ENCODE assay signal across 7 mouse cellular contexts in the genomic region with DNA sequence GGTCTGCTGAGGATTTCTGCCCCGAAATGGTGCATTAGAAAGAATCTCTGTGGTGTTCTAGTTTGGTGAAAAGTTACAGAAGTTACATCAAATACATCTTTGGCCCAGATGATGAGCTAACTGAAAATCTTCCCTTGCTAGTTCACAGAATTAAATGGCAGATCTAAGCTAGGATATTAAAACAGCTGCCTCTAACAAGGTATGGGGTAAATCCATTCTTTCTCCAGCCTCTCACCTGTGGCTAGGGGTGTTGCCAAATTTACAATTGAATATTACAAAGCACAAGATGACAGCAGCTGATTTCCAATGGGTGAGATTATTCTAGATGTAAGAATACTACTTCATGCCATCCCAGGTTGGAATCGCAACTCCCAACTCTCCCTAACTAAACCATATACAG. TPM values are rescaled to one million over a fixed set of nuclear protein-coding genes. Genes with fewer than 3 reads are reported as not detected.
DNase-seq lines count a peak whose midpoint lies in the region; ATAC-seq and TF ChIP-seq lines count a peak whose summit lies in the region.

A gene (plus strand): TSS at position 301 of the 400 bp plus-strand sequence.

- no peaks in the 10 kb centered on the region; the same call in 1 of the 2 replicates for H3K36me3 ChIP-seq in erythroblast, embryonic 14.5 days (ENCODE audit: control insufficient read depth)
- H3K36me3 ChIP-seq in limb, embryonic 13.5 days = no peaks in the 10 kb centered on the region

- no peaks in the 10 kb centered on the region for H3K27me3 ChIP-seq in erythroblast, embryonic 14.5 days (ENCODE audit: control insufficient read depth)
- no peaks in the 10 kb centered on the region for H3K27me3 ChIP-seq in limb, embryonic 13.5 days

- intact Hi-C loops in heart, postnatal 25 days (cut with DNase I) = loop anchor here (5.0 kb wide), 1 partner anchor 64 kb away; no protein-coding TSS in a partner anchor

- DNase-seq in thymus, postnatal 0 days (ENCODE audit: low spot score) = no peak
- no peak for DNase-seq in thymus, postnatal 14 days
- DNase-seq in heart, postnatal 25 days (ENCODE audit: low spot score) = no peak
- no peak for DNase-seq in cerebellum, postnatal 36 days

- no peak for TF ChIP-seq CTCF in olfactory bulb, adult 2 months (IDR thresholded peaks at IDR 0.05; ENCODE audit: insufficient read depth, low read depth, low read length)

- H3K27ac ChIP-seq in limb, embryonic 13.5 days = peak within 1 kb of the TSS; percentile 98
- H3K27ac ChIP-seq in olfactory bulb, adult 2 months (ENCODE audit: insufficient read depth, low read depth, low read length) = peak within 1 kb of the TSS; percentile 90

- peak within 1 kb of the TSS; percentile 99 for H3K9ac ChIP-seq in limb, embryonic 13.5 days

- H3K4me3 ChIP-seq in erythroblast, embryonic 14.5 days (replicated peaks) = peak within 1 kb of the TSS; percentile 98
- H3K4me3 ChIP-seq in limb, embryonic 13.5 days = peak within 1 kb of the TSS; percentile 96
- H3K4me3 ChIP-seq in olfactory bulb, adult 2 months (ENCODE audit: insufficient read depth, low read depth, low read length) = peak within 1 kb of the TSS; percentile 100

- H3K4me2 ChIP-seq in limb, embryonic 13.5 days (replicated peaks) = peak within 1 kb of the TSS; percentile 79

- no peak for TF ChIP-seq POLR2A in olfactory bulb, adult 2 months (IDR thresholded peaks at IDR 0.05; ENCODE audit: insufficient read depth, low read depth, low read length)

- 42% methylated on average over 2 of the region's 2 CpGs for WGBS in limb, embryonic 13.5 days
- WGBS in olfactory bulb, adult 2 months = 43% methylated on average over 2 of the region's 2 CpGs

- H3K9me3 ChIP-seq in erythroblast, embryonic 14.5 days (ENCODE audit: control insufficient read depth, low read length) = no peaks in the 10 kb centered on the region
- no peaks in the 10 kb centered on the region for H3K9me3 ChIP-seq in limb, embryonic 13.5 days

- H3K4me1 ChIP-seq in erythroblast, embryonic 14.5 days (ENCODE audit: control insufficient read depth) = peaks cover 40% of the 10 kb centered on the region
- H3K4me1 ChIP-seq in limb, embryonic 13.5 days = peaks cover 27% of the 10 kb centered on the region
- no peaks in the 10 kb centered on the region for H3K4me1 ChIP-seq in olfactory bulb, adult 2 months (ENCODE audit: control insufficient read depth, insufficient read depth, low read length)

- no peak for ATAC-seq in limb, embryonic 13.5 days (ENCODE audit: low FRiP score, low read depth)

RNA-seq across cellular contexts. Expression of the gene that starts here (rescaled TPM):
- polyA plus RNA-seq in thymus, postnatal 0 days (2015; fragmentation: Nextera tagmentation; extraction: Ambion mirVana) = 78.7 and 84.7 TPM in 2 replicates
- 0.96 and 1.1 TPM in 2 replicates for polyA plus RNA-seq in erythroblast, embryonic 14.5 days (2012)
- total RNA-seq in heart, postnatal 25 days (2021) = 10 to 100 TPM; 61.1 to 63.4 TPM
- 140 and 148 TPM in 2 replicates for polyA plus RNA-seq in limb, embryonic 13.5 days (2015; fragmentation: Nextera tagmentation; extraction: Ambion mirVana)
- 268 TPM in 1 of 2 replicates, not detected in the other for polyA plus RNA-seq in olfactory bulb, adult 2 months (2012; ENCODE audit: insufficient read depth, insufficient read length, low replicate concordance, missing spikeins)
